Mouse (Mus musculus) myocyte (in vitro differentiated cells): ENCODE results near the gene Apom.

Source experiments
- CEBPB ChIP-seq: IDR thresholded peaks from 2 replicates; pipeline ENCODE4 v1.6.1; 2011; ENCODE audit warnings: mild to moderate bottlenecking, moderate library complexity; ENCODE audit not compliant: poor library complexity, insufficient read depth, severe bottlenecking
- E2F4 ChIP-seq: IDR thresholded peaks from one replicate; pipeline ENCODE4 v1.6.1; 2011; ENCODE audit warnings: mild to moderate bottlenecking, control low read depth, moderate library complexity; ENCODE audit not compliant: insufficient read depth
- POLR2A ChIP-seq: IDR thresholded peaks from one replicate; pipeline ENCODE4 v1.6.1; 2011; ENCODE audit warnings: low read depth, mild to moderate bottlenecking, control low read depth, moderate library complexity; ENCODE audit not compliant: insufficient read length
- USF1 ChIP-seq: IDR thresholded peaks from one replicate; pipeline ENCODE4 v1.6.1; 2011; ENCODE audit warnings: low read depth, mild to moderate bottlenecking, control low read depth, moderate library complexity

DNA sequence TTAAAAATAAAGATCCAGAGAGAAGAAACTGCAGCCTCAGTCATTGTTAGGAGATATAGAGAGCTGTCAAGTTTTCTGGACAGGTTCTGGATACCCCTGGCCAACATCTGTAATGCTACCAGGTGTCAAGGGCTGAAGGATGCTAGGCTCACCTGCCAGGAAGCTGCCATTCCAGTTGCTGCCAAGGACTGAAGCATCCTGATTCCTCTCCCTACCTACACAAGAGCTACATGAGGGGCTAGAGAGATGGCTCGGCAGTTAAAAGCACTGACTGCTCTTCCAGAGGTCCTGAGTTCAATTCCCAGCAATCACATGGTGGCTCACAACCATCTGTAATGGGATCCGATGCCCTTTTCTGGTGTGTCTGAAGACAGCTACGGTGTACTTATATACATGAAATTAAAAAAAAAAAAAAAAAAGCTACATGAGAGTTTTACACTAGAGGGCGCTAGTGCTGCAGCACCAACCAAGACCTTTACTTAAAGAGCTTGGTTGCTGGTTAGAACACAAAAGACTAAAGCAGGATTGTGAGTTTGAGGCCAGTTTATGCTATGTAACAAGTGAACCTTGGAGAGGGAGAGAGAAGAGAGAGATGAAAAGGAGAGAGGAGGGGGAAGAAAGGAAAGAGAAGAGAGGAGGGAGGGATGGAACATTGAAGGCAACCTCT is 36.8 kb upstream of the Apom start:
- TF ChIP-seq CEBPB (no peak), USF1 (no peak), POLR2A (no peak), E2F4 (no peak)
